Mouse (Mus musculus): ENCODE data around the gene Ankrd39.
"Not testable (repeated sequence)": the region's sequence is repeated elsewhere in the genome, so short reads cannot be mapped to it uniquely, and the experiment has no call there.

Ankrd39 gene

GRCm38 (mm10) chr1:36551904-36552303, 4.7 kb upstream of the Ankrd39 start:
- no peak for DNase-seq

- no peak for DNase-seq
Observed at GRCm38 (mm10) chr1:36550075-36550863, 3.0 kb upstream of the Ankrd39 start.

- no peak for DNase-seq
Observed at GRCm38 (mm10) chr1:36549491-36549890, 2.2 kb upstream of the Ankrd39 start.

GRCm38 (mm10) chr1:36548771-36549170, 1.5 kb upstream of the Ankrd39 start:
- DNase-seq, result no peak

GRCm38 (mm10) chr1:36547981-36548598, 845 bp upstream of the Ankrd39 start:
- DNase-seq, result peak; percentile 53 to 55

GRCm38 (mm10) chr1:36545845-36546600, 1.2 kb downstream of the Ankrd39 start:
- DNase-seq, result peak in 1 of 2 experiments; percentile 33

GRCm38 (mm10) chr1:36545382-36545781, 1.9 kb downstream of the Ankrd39 start:
- DNase-seq, result no peak

- DNase-seq, result no peak
Observed at GRCm38 (mm10) chr1:36542925-36543324, 4.3 kb downstream of the Ankrd39 start.

- DNase-seq, result no peak
Observed at GRCm38 (mm10) chr1:36541844-36542243, 5.4 kb downstream of the Ankrd39 start.

GRCm38 (mm10) chr1:36540807-36541206, 6.4 kb downstream of the Ankrd39 start:
- DNase-seq, result no peak

- no peak for DNase-seq
Observed at GRCm38 (mm10) chr1:36540132-36540531, 7.1 kb downstream of the Ankrd39 start.

- DNase-seq, result peak; percentile 93 to 96
Observed at GRCm38 (mm10) chr1:36539186-36539585, 8.1 kb downstream of the Ankrd39 start, which contains the start of gene Gm42417. Gm42417 (minus strand) TSS chr1:36539429.

- no peak for DNase-seq
Observed at GRCm38 (mm10) chr1:36538727-36539126, 8.5 kb downstream of the Ankrd39 start.

- not testable (repeated sequence) for DNase-seq
Observed at GRCm38 (mm10) chr1:36536783-36537182, 10.5 kb downstream of the Ankrd39 start, which contains the start of gene Ankrd23. Ankrd23 (minus strand) TSS chr1:36536883.

GRCm38 (mm10) chr1:36536397-36536728, 10.9 kb downstream of the Ankrd39 start:
- no peak for DNase-seq

- DNase-seq, result peak; percentile 51 to 73
Observed at GRCm38 (mm10) chr1:36535477-36536396, 11.5 kb downstream of the Ankrd39 start.

- peak; percentile 43 to 64 for DNase-seq
Observed at GRCm38 (mm10) chr1:36534595-36535058, 12.6 kb downstream of the Ankrd39 start.

GRCm38 (mm10) chr1:36533546-36533945, 13.7 kb downstream of the Ankrd39 start:
- no peak for DNase-seq

- no peak for DNase-seq
Observed at GRCm38 (mm10) chr1:36531461-36531860, 15.8 kb downstream of the Ankrd39 start.

GRCm38 (mm10) chr1:36530962-36531361, 16.3 kb downstream of the Ankrd39 start:
- no peak for DNase-seq

- no peak for DNase-seq
Observed at GRCm38 (mm10) chr1:36530485-36530884, 16.8 kb downstream of the Ankrd39 start.

GRCm38 (mm10) chr1:36529875-36530274, 17.4 kb downstream of the Ankrd39 start:
- no peak for DNase-seq

Data from lung, adult 18-20 months (tissue).